Mouse (Mus musculus): ENCODE results near the gene Lrrc8b. TPM values are rescaled to one million over a fixed set of nuclear protein-coding genes. Genes with fewer than 3 reads are reported as not detected.
A peak's percentile ranks its signal among the peaks of the same experiment; 100 is the strongest.

The Lrrc8b gene
- polyA plus RNA-seq, 1 experiment from 2014 or later: 7.5 TPM

- no peaks in the 10 kb centered on the region for H3K36me3 ChIP-seq (ENCODE audit: insufficient read depth, low read length)
- TF ChIP-seq CTCF (IDR thresholded peaks at IDR 0.05) (no peak), EP300 (IDR thresholded peaks at IDR 0.05) (no peak)
- WGBS: 85% methylated on average over 12 of the region's 12 CpGs
- H3K9ac ChIP-seq (replicated peaks; ENCODE audit: low read depth): no peak overlapping the region
- H3K4me2 ChIP-seq (replicated peaks; ENCODE audit: low read depth, low read length): no peak overlapping the region
- ATAC-seq (no peak), DNase-seq (ENCODE audit: low spot score) (no peak)
- no peak overlapping the region for H3K27ac ChIP-seq (ENCODE audit: low read length)
- H3K9me3 ChIP-seq (ENCODE audit: low read length): no peaks in the 10 kb centered on the region
- no peaks in the 10 kb centered on the region for H3K27me3 ChIP-seq (replicated peaks; ENCODE audit: insufficient read depth, low read length)
- no peak overlapping the region for H3K4me3 ChIP-seq (ENCODE audit: low read depth, low read length)
- H3K4me1 ChIP-seq (ENCODE audit: insufficient read depth, low read depth, low read length): peaks cover 7% of the 10 kb centered on the region; the same call in 1 of the 2 replicates
Measured at GRCm38 (mm10) chr5:105525004-105525403, 109.4 kb downstream of the Lrrc8b start.

DNA sequence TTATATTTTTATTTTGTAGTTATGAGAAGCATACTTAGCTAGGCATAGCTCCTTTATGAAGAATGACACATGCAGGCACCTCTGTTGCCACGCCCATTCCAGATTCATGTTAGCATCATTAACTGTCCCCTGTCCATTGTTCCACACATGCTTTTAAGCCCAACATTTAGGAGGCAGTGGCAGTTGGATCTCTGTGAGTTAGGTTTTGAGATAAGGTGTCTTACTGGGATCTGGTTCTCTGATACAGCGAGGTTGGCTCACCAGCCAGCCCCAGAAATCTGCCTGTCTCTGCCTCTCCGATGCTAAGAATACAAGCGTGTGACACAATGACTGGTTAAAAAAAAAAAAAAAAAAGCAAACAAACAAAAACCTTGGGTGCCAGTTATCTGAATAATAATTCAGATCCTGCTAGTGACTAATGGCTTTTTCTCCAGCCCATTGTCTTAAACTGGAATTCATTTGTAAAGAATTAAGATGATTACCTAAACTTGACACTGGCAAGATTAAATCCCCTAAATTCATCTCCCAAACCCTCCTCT lies 110.6 kb downstream of the Lrrc8b start:
- Histone ChIP-seq H3K9ac (replicated peaks; ENCODE audit: low read depth) (no peak overlapping the region), H3K4me2 (replicated peaks; ENCODE audit: low read depth, low read length) (no peak overlapping the region), H3K4me3 (ENCODE audit: low read depth, low read length) (no peak overlapping the region), H3K36me3 (ENCODE audit: insufficient read depth, low read length) (no peaks in the 10 kb centered on the region), H3K9me3 (ENCODE audit: low read length) (no peaks in the 10 kb centered on the region), H3K27ac (ENCODE audit: low read length) (no peak overlapping the region), H3K27me3 (replicated peaks; ENCODE audit: insufficient read depth, low read length) (no peaks in the 10 kb centered on the region), H3K4me1 (ENCODE audit: insufficient read depth, low read depth, low read length) (peaks cover 18% of the 10 kb centered on the region; the same call in 1 of the 2 replicates)
- ATAC-seq (no peak), DNase-seq (ENCODE audit: low spot score) (no peak)
- TF ChIP-seq EP300 (IDR thresholded peaks at IDR 0.05) (no peak), CTCF (IDR thresholded peaks at IDR 0.05) (no peak)
- WGBS: 82% methylated on average over 4 of the region's 4 CpGs

DNA sequence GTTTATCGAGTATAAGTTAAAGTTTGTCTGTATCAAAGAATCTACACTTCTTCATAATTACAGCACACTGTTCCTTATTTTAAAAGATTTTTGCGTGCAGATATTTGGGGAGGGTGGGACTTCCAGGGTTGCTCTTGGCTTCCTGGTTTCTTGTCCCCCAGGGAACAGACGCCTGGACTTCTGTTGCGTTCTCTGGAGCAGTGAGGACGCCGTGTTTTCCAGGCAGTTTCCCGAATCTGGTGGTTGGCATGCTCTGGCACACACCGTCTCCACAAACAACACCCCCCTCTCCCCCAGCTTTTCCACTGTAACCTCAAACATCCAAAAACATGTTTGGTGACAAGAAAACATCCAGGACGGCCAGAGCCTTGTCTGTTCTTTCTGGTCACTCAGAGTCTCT lies 111.2 kb downstream of the Lrrc8b start:
- no peak overlapping the region for H3K27ac ChIP-seq (ENCODE audit: low read length)
- no peaks in the 10 kb centered on the region for H3K27me3 ChIP-seq (replicated peaks; ENCODE audit: insufficient read depth, low read length)
- no peak overlapping the region for H3K4me3 ChIP-seq (ENCODE audit: low read depth, low read length)
- H3K9ac ChIP-seq (replicated peaks; ENCODE audit: low read depth): no peak overlapping the region
- ATAC-seq: no peak
- WGBS: 89% methylated on average over 9 of the region's 9 CpGs
- H3K36me3 ChIP-seq (ENCODE audit: insufficient read depth, low read length): no peaks in the 10 kb centered on the region
- peaks cover 20% of the 10 kb centered on the region; the same call in 1 of the 2 replicates for H3K4me1 ChIP-seq (ENCODE audit: insufficient read depth, low read depth, low read length)
- H3K4me2 ChIP-seq (replicated peaks; ENCODE audit: low read depth, low read length): no peak overlapping the region
- DNase-seq (ENCODE audit: low spot score): no peak
- H3K9me3 ChIP-seq (ENCODE audit: low read length): no peaks in the 10 kb centered on the region
- TF ChIP-seq CTCF (IDR thresholded peaks at IDR 0.05): no peak
- TF ChIP-seq EP300 (IDR thresholded peaks at IDR 0.05): no peak

DNA sequence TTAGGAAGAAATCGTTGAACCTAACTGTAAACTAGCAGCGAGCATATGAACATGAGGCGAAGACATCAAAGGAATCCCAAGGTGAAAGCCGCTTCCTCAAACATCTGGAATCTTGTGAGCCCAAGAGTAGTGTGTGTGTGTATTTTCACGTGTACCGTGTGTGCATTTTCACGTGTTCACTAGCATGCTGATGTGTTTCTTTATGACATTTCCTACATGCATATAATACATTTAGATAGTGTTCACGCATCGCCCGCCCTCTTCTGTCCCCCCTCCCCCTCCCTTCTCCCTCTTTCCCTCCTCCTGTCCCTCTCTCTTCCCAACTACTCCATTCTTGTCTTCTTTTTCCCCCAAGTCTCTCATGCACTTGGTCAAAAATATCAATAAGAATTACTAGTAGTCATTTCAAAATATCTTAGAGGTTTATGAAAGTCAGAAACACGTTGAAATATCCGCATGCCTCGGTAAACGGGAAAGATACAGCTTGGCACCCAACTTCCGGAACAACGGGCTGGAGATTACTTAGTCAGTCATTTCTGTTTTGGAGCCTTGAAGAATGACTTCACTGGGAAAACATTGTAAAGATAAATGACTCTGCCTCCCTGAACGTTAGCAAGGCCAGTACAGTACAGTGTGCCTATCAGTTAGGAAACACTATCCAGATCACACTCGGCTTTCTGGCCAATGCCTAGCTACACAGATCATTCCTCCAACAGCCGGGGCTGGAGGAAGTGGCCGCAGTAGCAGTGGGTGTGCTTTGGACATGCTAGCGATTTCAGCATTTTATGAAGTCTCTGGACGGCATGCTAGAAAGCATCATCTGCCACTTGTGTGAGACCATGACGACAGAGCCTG lies 112.1 kb downstream of the Lrrc8b start:
- H3K9me3 ChIP-seq (ENCODE audit: low read length): no peaks in the 10 kb centered on the region
- no peak overlapping the region for H3K4me2 ChIP-seq (replicated peaks; ENCODE audit: low read depth, low read length)
- no peak overlapping the region for H3K9ac ChIP-seq (replicated peaks; ENCODE audit: low read depth)
- H3K4me1 ChIP-seq (ENCODE audit: insufficient read depth, low read depth, low read length): peaks cover 20% of the 10 kb centered on the region; the same call in 1 of the 2 replicates
- ATAC-seq (peak; percentile 23; the same call in 1 of the 2 replicates), DNase-seq (ENCODE audit: low spot score) (peak; percentile 31)
- H3K27me3 ChIP-seq (replicated peaks; ENCODE audit: insufficient read depth, low read length): no peaks in the 10 kb centered on the region
- 71% methylated on average over 23 of the region's 23 CpGs for WGBS
- H3K4me3 ChIP-seq (ENCODE audit: low read depth, low read length): no peak overlapping the region
- TF ChIP-seq EP300 (IDR thresholded peaks at IDR 0.05) (peak; percentile 18; the same call in 1 of the 2 replicates), CTCF (IDR thresholded peaks at IDR 0.05) (no peak)
- H3K36me3 ChIP-seq (ENCODE audit: insufficient read depth, low read length): no peaks in the 10 kb centered on the region
- no peak overlapping the region for H3K27ac ChIP-seq (ENCODE audit: low read length)

DNA sequence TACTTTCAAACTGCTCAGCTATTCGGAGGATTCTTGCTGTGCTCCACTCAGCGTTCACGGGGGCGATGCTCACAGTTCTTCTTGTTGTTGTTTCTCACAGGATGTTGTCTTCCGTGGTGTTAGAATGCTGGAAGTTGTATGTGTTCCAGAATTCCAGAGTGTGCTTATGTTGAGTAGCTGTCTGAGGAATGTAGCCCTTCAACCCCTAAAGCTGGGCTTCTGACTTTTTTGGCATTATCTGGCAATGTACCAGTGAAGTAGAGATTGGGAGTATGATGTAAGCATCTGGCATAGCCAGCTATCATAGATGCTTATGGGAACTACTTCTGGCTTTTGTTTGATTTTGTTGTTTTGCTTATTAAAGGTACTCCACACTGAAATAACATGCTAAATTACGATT lies 115.0 kb downstream of the Lrrc8b start:
- Histone ChIP-seq H3K27me3 (replicated peaks; ENCODE audit: insufficient read depth, low read length) (no peaks in the 10 kb centered on the region), H3K4me2 (replicated peaks; ENCODE audit: low read depth, low read length) (no peak overlapping the region), H3K36me3 (ENCODE audit: insufficient read depth, low read length) (no peaks in the 10 kb centered on the region), H3K4me3 (ENCODE audit: low read depth, low read length) (no peak overlapping the region), H3K9ac (replicated peaks; ENCODE audit: low read depth) (no peak overlapping the region), H3K4me1 (ENCODE audit: insufficient read depth, low read depth, low read length) (peaks cover 20% of the 10 kb centered on the region; the same call in 1 of the 2 replicates), H3K9me3 (ENCODE audit: low read length) (no peaks in the 10 kb centered on the region), H3K27ac (ENCODE audit: low read length) (no peak overlapping the region)
- TF ChIP-seq CTCF (IDR thresholded peaks at IDR 0.05) (no peak), EP300 (IDR thresholded peaks at IDR 0.05) (peak; percentile 39; the same call in 1 of the 2 replicates)
- 38% methylated on average over 6 of the region's 6 CpGs for WGBS
- ATAC-seq (peak; percentile 37; the same call in 1 of the 2 replicates), DNase-seq (ENCODE audit: low spot score) (peak; percentile 43)

DNA sequence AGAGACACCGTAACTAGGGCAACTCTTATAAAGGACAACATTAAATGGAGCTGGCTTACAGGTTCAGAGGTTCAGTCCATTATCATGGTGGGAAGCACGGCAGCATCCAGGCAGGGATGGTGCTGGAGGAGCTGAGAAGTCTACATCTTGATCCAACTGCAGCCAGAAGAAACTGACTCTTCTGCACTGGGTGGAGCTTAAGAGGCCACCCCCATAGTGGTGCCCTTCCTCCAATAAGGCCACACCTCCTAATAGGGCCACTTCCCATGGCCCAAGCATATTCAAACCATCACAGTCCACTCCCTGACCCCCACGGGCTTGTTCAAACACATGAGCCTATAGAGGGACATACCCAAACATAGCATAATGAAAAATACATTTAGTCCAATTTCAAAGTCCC lies 119.6 kb downstream of the Lrrc8b start:
- no peak for DNase-seq (ENCODE audit: low spot score)
- ATAC-seq: no peak
- Histone ChIP-seq H3K4me3 (ENCODE audit: low read depth, low read length) (no peak overlapping the region), H3K9ac (replicated peaks; ENCODE audit: low read depth) (no peak overlapping the region), H3K4me2 (replicated peaks; ENCODE audit: low read depth, low read length) (no peak overlapping the region), H3K36me3 (ENCODE audit: insufficient read depth, low read length) (no peaks in the 10 kb centered on the region), H3K27ac (ENCODE audit: low read length) (no peak overlapping the region), H3K9me3 (ENCODE audit: low read length) (no peaks in the 10 kb centered on the region), H3K27me3 (replicated peaks; ENCODE audit: insufficient read depth, low read length) (no peaks in the 10 kb centered on the region), H3K4me1 (ENCODE audit: insufficient read depth, low read depth, low read length) (peaks cover 12% of the 10 kb centered on the region; the same call in 1 of the 2 replicates)
- 86% methylated on average over 3 of the region's 3 CpGs for WGBS
- TF ChIP-seq EP300 (IDR thresholded peaks at IDR 0.05) (no peak), CTCF (IDR thresholded peaks at IDR 0.05) (no peak)
